Mouse (Mus musculus): Measurements from ENCODE around the gene Tbx21.

- TF ChIP-seq CTCF (IDR thresholded peaks at IDR 0.05; ENCODE audit: control insufficient read depth, insufficient read depth, insufficient read length) (no peak), MAX (IDR thresholded peaks at IDR 0.05) (no peak), MYOG (IDR thresholded peaks at IDR 0.05; ENCODE audit: control insufficient read depth, extremely low read depth, insufficient read length) (no peak)
Observed at GRCm38 (mm10) chr11:97156999-97157398, 41.9 kb upstream of the Tbx21 start.

Measured in C2C12 (cell line).